Mouse (Mus musculus) ovary, postnatal 36 days (tissue): Measurements from ENCODE around the gene Ssxb8.
"Not testable (repeated sequence)": the region's sequence is repeated elsewhere in the genome, so short reads cannot be mapped to it uniquely, and the experiment has no call there.

Experiments
- DNase-seq: peaks from one replicate; pipeline ENCODE4 v3.0.0; 2022; ENCODE audit warnings: low spot score, mixed read lengths

Gene Ssxb8

GRCm38 (mm10) chrX:8690744-8691143 lies at the start of gene Ssxb8:
Gene Ssxb8 (minus strand): TSS chrX:8690844.
- not testable (repeated sequence) for DNase-seq

- peak; percentile 5 for DNase-seq
Measured at GRCm38 (mm10) chrX:8732907-8733306, 42.3 kb upstream of the Ssxb8 start.

- no peak for DNase-seq
Measured at GRCm38 (mm10) chrX:8663085-8663484, 27.6 kb downstream of the Ssxb8 start.
